Mouse (Mus musculus): Measurements from ENCODE around the gene H2-T24. TPM values are rescaled to one million over a fixed set of nuclear protein-coding genes. Genes with fewer than 3 reads are reported as not detected.
A peak's percentile ranks its signal among the peaks of the same experiment; 100 is the strongest.
"Not testable (repeated sequence)": the region's sequence is repeated elsewhere in the genome, so short reads cannot be mapped to it uniquely, and the experiment has no call there.

H2-T24 gene
- total RNA-seq (2021), result 1 to 10 TPM; 1.7 to 2.4 TPM
- long read RNA-seq, experiment 1, partial matches to known transcripts, result 0 of 10 reads
- long read RNA-seq, experiment 1, other reads (novel, unspliced or antisense), result 10 of 10 reads
- long read RNA-seq, experiment 2, partial matches to known transcripts, result 0 of 5 reads
- long read RNA-seq, experiment 2, other reads (novel, unspliced or antisense), result 5 of 5 reads

GRCm38 (mm10) chr17:36020191-36021073 lies at the start of gene H2-T24:
TSS of gene H2-T24 (minus strand) at chr17:36020560.
- peak within 1 kb of the TSS; percentile 41 for H3K4me3 ChIP-seq
- TF ChIP-seq CTCF (conservative IDR thresholded peaks at IDR 0.05), result peak; percentile 63
- no peak for DNase-seq (ENCODE audit: low spot score in 2 of 2)
- H3K27ac ChIP-seq, result peak within 1 kb of the TSS; percentile 80

GRCm38 (mm10) chr17:36060829-36061228 lies 40.5 kb upstream of the H2-T24 start:
- TF ChIP-seq CTCF (conservative IDR thresholded peaks at IDR 0.05), result peak; percentile 89
- peak; percentile 86 to 96 for DNase-seq (ENCODE audit: low spot score in 2 of 2)
- Histone ChIP-seq H3K4me3 (no peak overlapping the region), H3K27ac (no peak overlapping the region)

- not testable (repeated sequence) for H3K4me3 ChIP-seq; H3K27ac ChIP-seq; DNase-seq (ENCODE audit: low spot score in 2 of 2)
These were observed 38.0 kb upstream of the H2-T24 start, which contains the start of gene Gm11127 for GRCm38 (mm10) chr17:36058362-36058761. TSS of gene Gm11127 (minus strand) at chr17:36058371.

DNA sequence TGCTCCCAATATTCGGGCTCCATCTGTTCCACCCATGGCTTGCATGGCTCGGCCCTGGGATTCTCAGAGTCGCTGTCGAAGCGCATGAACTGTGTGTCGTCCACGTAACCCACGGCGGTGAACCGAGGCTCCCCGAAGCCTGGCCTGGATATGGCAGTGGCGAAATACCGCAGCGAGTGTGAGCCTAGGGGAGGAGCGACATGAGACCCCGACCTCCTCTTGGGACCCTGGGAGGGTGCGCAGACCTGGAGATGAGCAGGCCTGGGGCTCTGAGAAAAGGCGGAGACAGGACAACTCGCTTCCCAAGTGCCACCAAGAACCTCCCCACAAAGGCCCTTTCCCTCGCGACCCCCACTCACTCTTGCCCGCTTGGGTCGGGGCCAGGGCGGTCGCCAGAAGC lies 37.6 kb upstream of the H2-T24 start:
- not testable (repeated sequence) for DNase-seq (ENCODE audit: low spot score in 2 of 2); H3K27ac ChIP-seq; H3K4me3 ChIP-seq

- TF ChIP-seq CTCF (conservative IDR thresholded peaks at IDR 0.05), result no peak
- no peak for DNase-seq (ENCODE audit: low spot score in 2 of 2)
- peak overlapping the region; percentile 37 for H3K27ac ChIP-seq
- H3K4me3 ChIP-seq, result peak overlapping the region; percentile 65; the same call in 1 of the 2 replicates
These were observed 22.9 kb upstream of the H2-T24 start for GRCm38 (mm10) chr17:36043286-36043685.

GRCm38 (mm10) chr17:36042610-36043169 lies 22.3 kb upstream of the H2-T24 start, which contains the start of the genes H2-T22 and Gm6034:
TSS of gene H2-T22 (minus strand) at chr17:36042747.
TSS of gene Gm6034 (plus strand) at chr17:36042961.
- DNase-seq (ENCODE audit: low spot score in 2 of 2), result peak; percentile 68 to 88
- H3K4me3 ChIP-seq, result peak within 1 kb of the TSS; percentile 65
- peak within 1 kb of the TSS; percentile 66 for H3K27ac ChIP-seq

GRCm38 (mm10) chr17:36042055-36042454 lies 21.7 kb upstream of the H2-T24 start:
- peak; percentile 31 for TF ChIP-seq CTCF (conservative IDR thresholded peaks at IDR 0.05)
- H3K4me3 ChIP-seq, result peak overlapping the region; percentile 65
- peak overlapping the region; percentile 66 for H3K27ac ChIP-seq
- DNase-seq (ENCODE audit: low spot score in 2 of 2), result not testable (repeated sequence)

- H3K4me3 ChIP-seq; DNase-seq (ENCODE audit: low spot score in 2 of 2); H3K27ac ChIP-seq: not testable (repeated sequence)
These were observed 20.2 kb upstream of the H2-T24 start for GRCm38 (mm10) chr17:36040604-36041003.

DNA sequence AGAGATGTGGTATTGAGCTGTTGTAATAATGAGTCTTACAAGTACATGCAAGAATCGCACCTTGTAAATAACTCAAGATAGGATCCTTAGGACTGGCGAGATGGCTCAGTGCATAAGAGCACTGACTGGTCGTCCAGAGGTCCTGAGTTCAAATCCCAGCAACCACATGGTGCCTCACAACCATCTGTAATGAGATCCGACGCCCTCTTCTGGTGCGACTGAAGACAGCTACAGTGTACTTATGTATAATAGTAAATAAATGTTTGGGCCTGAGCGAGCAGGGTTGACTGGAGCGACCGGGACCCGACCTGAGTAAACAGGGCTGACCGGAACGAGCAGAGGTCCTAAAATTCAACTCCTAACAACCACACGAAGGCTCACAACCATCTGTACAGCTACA lies 15.8 kb upstream of the H2-T24 start:
- not testable (repeated sequence) for DNase-seq (ENCODE audit: low spot score in 2 of 2); H3K27ac ChIP-seq; H3K4me3 ChIP-seq

DNA sequence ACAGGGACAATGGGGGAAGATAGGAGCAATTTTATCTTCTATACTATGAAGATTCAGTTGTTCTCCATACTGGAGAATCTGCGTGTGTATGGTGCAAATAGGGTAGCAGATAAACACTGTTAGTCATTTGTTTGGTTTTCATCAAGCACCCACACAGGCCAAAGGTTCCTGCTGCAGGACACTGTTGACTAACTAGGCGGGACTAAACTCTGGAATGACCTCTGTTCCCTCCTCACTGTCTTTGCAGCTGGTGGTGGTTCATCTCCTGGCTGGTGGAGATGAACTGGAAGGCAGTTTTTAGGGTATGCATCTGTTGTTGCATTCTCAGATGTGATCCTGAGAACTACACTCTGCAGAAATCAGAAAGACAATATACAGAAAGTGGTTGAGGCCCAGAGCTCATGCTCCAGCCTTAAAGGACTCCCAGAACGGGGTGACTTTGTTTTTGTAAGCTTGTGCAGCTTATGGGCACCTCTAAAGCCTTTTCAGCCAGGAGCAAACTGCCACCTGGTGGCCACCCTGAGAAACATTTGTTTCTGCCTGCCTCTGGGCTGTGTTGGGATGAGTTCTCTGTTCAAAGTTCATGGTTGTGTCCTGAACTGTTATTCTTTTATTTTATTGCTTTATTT lies 14.8 kb upstream of the H2-T24 start:
- H3K27ac ChIP-seq, H3K4me3 ChIP-seq: not testable (repeated sequence)
- peak in 1 of 2 experiments; percentile 61 for DNase-seq (ENCODE audit: low spot score in 2 of 2)
- TF ChIP-seq CTCF (conservative IDR thresholded peaks at IDR 0.05), result peak; percentile 84

GRCm38 (mm10) chr17:36034524-36034923 lies 14.2 kb upstream of the H2-T24 start:
- not testable (repeated sequence) for H3K4me3 ChIP-seq; H3K27ac ChIP-seq; DNase-seq (ENCODE audit: low spot score in 2 of 2)

DNA sequence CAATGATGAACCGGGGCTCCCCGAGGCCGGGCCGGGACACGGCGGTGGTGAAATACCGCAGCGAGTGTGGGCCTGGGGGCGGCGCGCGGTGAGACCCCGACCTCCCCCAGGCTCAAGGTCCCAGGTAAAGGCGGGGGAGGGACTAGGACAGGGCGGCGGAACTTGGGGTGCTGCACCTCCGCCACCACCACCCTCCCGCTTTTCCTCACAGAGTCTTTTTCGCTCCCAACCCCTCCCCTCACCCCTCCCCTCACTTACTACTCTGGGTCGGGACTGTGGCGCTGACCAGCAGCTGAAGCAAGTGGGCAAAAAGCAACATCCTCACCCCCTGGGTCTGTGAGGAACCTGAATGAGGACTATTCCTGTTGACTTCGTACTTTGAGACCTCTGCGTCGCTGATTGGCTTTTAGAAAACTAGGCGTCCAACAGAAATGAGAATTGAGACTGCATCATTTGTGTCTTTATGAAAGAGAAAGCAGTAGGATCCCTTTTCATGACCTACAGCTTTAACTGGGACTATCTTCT lies 12.1 kb upstream of the H2-T24 start, which contains the start of gene H2-T23:
H2-T23 (minus strand) TSS at position 505 of the 525 bp plus-strand sequence.
- DNase-seq (ENCODE audit: low spot score in 2 of 2), result not testable (repeated sequence)
- Histone ChIP-seq H3K4me3 (peak within 1 kb of the TSS; percentile 64), H3K27ac (peak within 1 kb of the TSS; percentile 51)

All from layer of hippocampus, adult 2 months (tissue).